Comparison of ENCODE assay signal across 26 mouse cellular contexts in genomic region chr3:69872661-69873327, GRCm38 (mm10). TPM values are rescaled to one million over a fixed set of nuclear protein-coding genes. Genes with fewer than 3 reads are reported as not detected.
DNase-seq lines count a peak whose midpoint lies in the region; ATAC-seq and TF ChIP-seq lines count a peak whose summit lies in the region.
"Had no signal": no experiment of that assay in that cellular context is flagged by ENCODE, and none has a peak within 500 bp of the region (broad histone marks: within the 10 kb centered on the region; RNA-seq: fewer than 3 reads in every experiment).

No protein-coding gene starts in this region.

- no peak for TF ChIP-seq CTCF in liver, adult 2 months (IDR thresholded peaks at IDR 0.05; ENCODE audit: low read depth, low read length)
- TF ChIP-seq CTCF in liver, postnatal 0 days (IDR thresholded peaks at IDR 0.05; ENCODE audit: low read depth) = no peak
- no peak for TF ChIP-seq CTCF in small intestine, adult 2 months (IDR thresholded peaks at IDR 0.05; ENCODE audit: extremely low read depth, insufficient read length, insufficient replicate concordance, low read depth, low read length)
- no peak for TF ChIP-seq CTCF in kidney, adult 2 months (conservative IDR thresholded peaks at IDR 0.05; ENCODE audit: insufficient read depth, insufficient read length, low read depth, low read length)

- no peaks in the 10 kb centered on the region for H3K27me3 ChIP-seq in liver, adult 2 months (ENCODE audit: control insufficient read depth, insufficient read depth, low read length)
- H3K27me3 ChIP-seq in liver, postnatal 0 days (ENCODE audit: insufficient read depth, low read length) = no peaks in the 10 kb centered on the region
- no peaks in the 10 kb centered on the region for H3K27me3 ChIP-seq in small intestine, adult 2 months (ENCODE audit: control insufficient read depth, insufficient read depth, low read length)
- no peaks in the 10 kb centered on the region for H3K27me3 ChIP-seq in kidney, adult 2 months (replicated peaks; ENCODE audit: control insufficient read depth, insufficient read depth, low read length)
- H3K27me3 ChIP-seq: hindbrain, embryonic 15.5 days; kidney, embryonic 15.5 days; liver, embryonic 12.5 days had no signal

- no peak overlapping the region for H3K9ac ChIP-seq in liver, adult 2 months (ENCODE audit: low read depth, low read length)
- no peak overlapping the region for H3K9ac ChIP-seq in liver, postnatal 0 days (replicated peaks)
- H3K9ac ChIP-seq: hindbrain, embryonic 15.5 days; kidney, embryonic 15.5 days; liver, embryonic 12.5 days had no signal

- H3K4me2 ChIP-seq in liver, postnatal 0 days (ENCODE audit: low read depth, low read length) = no peak overlapping the region
- H3K4me2 ChIP-seq: hindbrain, embryonic 15.5 days; kidney, embryonic 15.5 days; liver, embryonic 12.5 days; midbrain, embryonic 11.5 days had no signal

- 52% methylated on average over 6 of the region's 6 CpGs for WGBS in liver, adult 2 months
- WGBS in liver, postnatal 0 days (ENCODE audit: insufficient replicate concordance) = 59% methylated on average over 6 of the region's 6 CpGs
- 23% methylated on average over 6 of the region's 6 CpGs for WGBS in small intestine, adult 2 months
- WGBS in kidney, adult 2 months = 70% methylated on average over 6 of the region's 6 CpGs

- H3K9me3 ChIP-seq in liver, postnatal 0 days (ENCODE audit: low read length) = no peaks in the 10 kb centered on the region
- H3K9me3 ChIP-seq: embryonic facial prominence, embryonic 10.5 days; heart, embryonic 10.5 days; hindbrain, embryonic 15.5 days; kidney, embryonic 15.5 days; liver, embryonic 12.5 days had no signal

- no peaks in the 10 kb centered on the region for H3K79me2 ChIP-seq in liver, adult 2 months (ENCODE audit: control insufficient read depth, insufficient read depth, low read length)

- no peaks in the 10 kb centered on the region for H3K4me1 ChIP-seq in liver, adult 2 months (ENCODE audit: control insufficient read depth, insufficient read depth, low read length)
- no peaks in the 10 kb centered on the region for H3K4me1 ChIP-seq in liver, postnatal 0 days (ENCODE audit: insufficient read depth)
- H3K4me1 ChIP-seq in small intestine, adult 2 months (ENCODE audit: control insufficient read depth, insufficient read depth, insufficient read length, low read length) = peaks cover 15% of the 10 kb centered on the region; the same call in 1 of the 2 replicates
- H3K4me1 ChIP-seq in kidney, adult 2 months (ENCODE audit: control insufficient read depth, insufficient read depth, low read length) = no peaks in the 10 kb centered on the region
- H3K4me1 ChIP-seq: embryonic facial prominence, embryonic 10.5 days; heart, embryonic 10.5 days; hindbrain, embryonic 15.5 days; kidney, embryonic 15.5 days; liver, embryonic 12.5 days had no signal

- no peak for TF ChIP-seq POLR2A in liver, adult 2 months (IDR thresholded peaks at IDR 0.05; ENCODE audit: extremely low read depth, insufficient read depth, low read length)
- no peak for TF ChIP-seq POLR2A in small intestine, adult 2 months (IDR thresholded peaks at IDR 0.05; ENCODE audit: low read depth, low read length)
- TF ChIP-seq POLR2A in kidney, adult 2 months (IDR thresholded peaks at IDR 0.05; ENCODE audit: low read depth, low read length) = no peak

- H3K4me3 ChIP-seq in liver, adult 2 months (ENCODE audit: insufficient read depth, low read depth, low read length) = no peak overlapping the region
- no peak overlapping the region for H3K4me3 ChIP-seq in liver, postnatal 0 days (ENCODE audit: low read depth, low read length)
- H3K4me3 ChIP-seq in small intestine, adult 2 months (ENCODE audit: low read depth, low read length) = no peak overlapping the region
- H3K4me3 ChIP-seq in kidney, adult 2 months (ENCODE audit: insufficient read depth, low read depth, low read length) = no peak overlapping the region
- H3K4me3 ChIP-seq: embryonic facial prominence, embryonic 10.5 days; heart, embryonic 10.5 days; hindbrain, embryonic 15.5 days; kidney, embryonic 15.5 days; liver, embryonic 12.5 days had no signal

- no peak overlapping the region for H3K27ac ChIP-seq in liver, adult 2 months (replicated peaks; ENCODE audit: insufficient read depth, low read depth, low read length)
- no peak overlapping the region for H3K27ac ChIP-seq in liver, postnatal 0 days (ENCODE audit: low read depth)
- peak overlapping the region; percentile 67 for H3K27ac ChIP-seq in small intestine, adult 2 months (ENCODE audit: insufficient read depth, low read depth, low read length)
- H3K27ac ChIP-seq in kidney, adult 2 months (ENCODE audit: insufficient read depth, low read depth, low read length) = no peak overlapping the region
- H3K27ac ChIP-seq: embryonic facial prominence, embryonic 10.5 days; heart, embryonic 10.5 days; hindbrain, embryonic 15.5 days; kidney, embryonic 15.5 days; liver, embryonic 12.5 days had no signal

- ATAC-seq in liver, postnatal 0 days = no peak
- ATAC-seq: forebrain, embryonic 16.5 days; liver, embryonic 12.5 days had no signal

- TF ChIP-seq EP300 in liver, postnatal 0 days (IDR thresholded peaks at IDR 0.05; ENCODE audit: low read depth) = no peak

- H3K36me3 ChIP-seq in liver, adult 2 months (ENCODE audit: control insufficient read depth, insufficient read depth, low read length) = no peaks in the 10 kb centered on the region
- no peaks in the 10 kb centered on the region for H3K36me3 ChIP-seq in liver, postnatal 0 days (replicated peaks; ENCODE audit: insufficient read depth, low read length)
- H3K36me3 ChIP-seq in small intestine, adult 2 months (ENCODE audit: control insufficient read depth, insufficient read depth, low read length) = no peaks in the 10 kb centered on the region
- no peaks in the 10 kb centered on the region for H3K36me3 ChIP-seq in kidney, adult 2 months (ENCODE audit: control insufficient read depth, insufficient read depth, low read length)
- H3K36me3 ChIP-seq: embryonic facial prominence, embryonic 10.5 days; heart, embryonic 10.5 days; hindbrain, embryonic 15.5 days; kidney, embryonic 15.5 days; liver, embryonic 12.5 days had no signal

- peak; percentile 37 to 38 for DNase-seq in cerebellum, postnatal 14 days
- DNase-seq in cerebellum, adult 11 months = no peak
- peak; percentile 28 for DNase-seq in liver, adult 2 months (ENCODE audit: extremely low read depth, low read depth, low spot score)
- DNase-seq in liver, postnatal 0 days = no peak
- DNase-seq in retina, embryonic 14.5 days (ENCODE audit: low spot score) = no peak
- no peak for DNase-seq in layer of hippocampus, postnatal 36 days
- no peak for DNase-seq in kidney, adult 2 months
- DNase-seq: cerebellum, adult 2 months; lung, adult 2 months; lung, postnatal 14 days; right cerebral cortex, postnatal 14 days had no signal

RNA-seq across cellular contexts. Expression of gene Sptssb, which starts 13.1 kb away (rescaled TPM):
- 0.18 and 0.20 TPM in 2 replicates for total RNA-seq in liver, adult 2 months (2014; rRNA removed)
- 0.64 TPM in 1 of 2 replicates, not detected in the other for polyA plus RNA-seq in liver, adult 2 months (2012; rRNA removed)
- 0.22 and 0.38 TPM in 2 replicates for polyA plus RNA-seq in liver, postnatal 0 days (2015; fragmentation: Nextera tagmentation; extraction: Ambion mirVana)
- polyA plus RNA-seq in small intestine, adult 2 months (2012; rRNA removed) = 1.1 and 69.2 TPM in 2 replicates
- total RNA-seq in layer of hippocampus, postnatal 36 days (2021) = 1 to 10 TPM; 1.3 to 2.3 TPM
- polyA plus RNA-seq in kidney, adult 2 months (2012; rRNA removed) = 12.0 and 14.5 TPM in 2 replicates
- total RNA-seq: adrenal gland, adult 18-20 months; gastrocnemius, adult 18-20 months; hematopoietic stem cell, adult 5-6 weeks; megakaryocyte progenitor cell, adult 5-6 weeks; monocyte, adult 5-6 weeks had no signal
- polyA plus RNA-seq: gonadal fat pad, adult 2 months; spleen, adult 2 months had no signal

Comparison
In these comparisons a context has a peak if more than half of its experiments do, and no peak if none do; other contexts are left out.
1. DNase-seq: peak in cerebellum, postnatal 14 days (2 of 2) and liver, adult 2 months (single experiment); none in cerebellum, adult 11 months (single experiment), liver, postnatal 0 days (single experiment), retina, embryonic 14.5 days (single experiment), layer of hippocampus, postnatal 36 days (0 of 2) and kidney, adult 2 months (single experiment).